Mouse (Mus musculus) megakaryocyte, embryonic 14.5 days (primary cell): ENCODE measurements around the gene Prlr.

Experiments used
- FLI1 ChIP-seq: IDR thresholded peaks from 2 replicates; pipeline ENCODE4 v1.6.1; 2012; ENCODE audit warnings: low read length, inconsistent platforms, mixed read lengths
- GATA1 ChIP-seq: IDR thresholded peaks from 3 replicates; pipeline ENCODE4 v1.6.1; 2012; ENCODE audit warnings: mixed read lengths, low read length, inconsistent platforms, borderline replicate concordance

- TF ChIP-seq GATA1 (no peak), FLI1 (no peak)
Observed at GRCm38 (mm10) chr15:10180694-10181093, 3.7 kb downstream of the Prlr start.
